Mouse (Mus musculus) embryo, embryonic 10.5 days (tissue): ENCODE results near the gene Gm17727.
"Not testable (repeated sequence)": the region's sequence is repeated elsewhere in the genome, so short reads cannot be mapped to it uniquely, and the experiment has no call there.

Experiments
- DNase-seq: peaks from one replicate; pipeline ENCODE4 v3.0.0-alpha.2; 2015; ENCODE audit warnings: low spot score

The Gm17727 gene

GRCm38 (mm10) chr9:35778009-35778408 lies at the start of gene Gm17727:
Gene Gm17727, minus strand, starts transcription at chr9:35778109.
- DNase-seq = no peak

GRCm38 (mm10) chr9:35817881-35818280 lies 40.0 kb upstream of the Gm17727 start:
- DNase-seq = not testable (repeated sequence)

- DNase-seq = no peak
Observed at GRCm38 (mm10) chr9:35798146-35798545, 20.2 kb upstream of the Gm17727 start.

- DNase-seq = no peak
Observed at GRCm38 (mm10) chr9:35790001-35790400, 12.1 kb upstream of the Gm17727 start, which contains the start of the genes Gm27235 and D730048I06Rik. Gene Gm27235, minus strand, starts transcription at chr9:35790101. Gene D730048I06Rik, minus strand, starts transcription at chr9:35790112.

GRCm38 (mm10) chr9:35756843-35757242 lies 21.1 kb downstream of the Gm17727 start:
- no peak for DNase-seq

GRCm38 (mm10) chr9:35740749-35741148 lies 37.2 kb downstream of the Gm17727 start, which contains the start of gene Gm17677:
Gene Gm17677, plus strand, starts transcription at chr9:35741049.
- no peak for DNase-seq
